In the genomic region with DNA sequence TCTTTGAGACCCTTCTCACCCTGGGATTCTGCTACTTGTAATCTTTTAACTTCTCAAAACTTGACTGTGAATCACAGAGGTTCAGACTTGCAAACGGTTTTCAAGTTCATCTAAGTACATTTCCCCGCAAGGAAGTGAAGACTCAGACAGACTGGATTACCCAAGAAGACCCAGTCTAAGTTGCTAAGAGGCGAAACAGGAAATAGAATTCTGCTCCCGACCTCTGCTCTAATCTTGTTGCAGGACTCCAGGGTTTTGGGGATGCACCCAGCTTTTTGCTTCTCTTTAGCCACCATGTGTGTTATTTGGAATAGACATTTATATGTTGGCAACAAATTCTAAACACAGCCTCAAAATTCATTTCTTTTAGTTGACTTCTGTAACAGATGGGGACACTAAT, we compare ENCODE assay signal across 37 mouse cellular contexts. TPM values are rescaled to one million over a fixed set of nuclear protein-coding genes. Genes with fewer than 3 reads are reported as not detected.
A peak's percentile ranks its signal among the peaks of the same experiment; 100 is the strongest.
DNase-seq lines count a peak whose midpoint lies in the region; ATAC-seq and TF ChIP-seq lines count a peak whose summit lies in the region.
"Had no signal": no experiment of that assay in that cellular context is flagged by ENCODE, and none has a peak within 500 bp of the region (broad histone marks: within the 10 kb centered on the region; RNA-seq: fewer than 3 reads in every experiment).

No protein-coding gene starts in this region.

- TF ChIP-seq EP300 in liver, postnatal 0 days (IDR thresholded peaks at IDR 0.05; ENCODE audit: low read depth), result no peak

- peaks cover 22% of the 10 kb centered on the region; the same call in 1 of the 2 replicates for H3K79me2 ChIP-seq in liver, adult 2 months (ENCODE audit: control insufficient read depth, insufficient read depth, low read length)

- H3K27ac ChIP-seq in liver, adult 2 months (replicated peaks; ENCODE audit: insufficient read depth, low read depth, low read length), result no peak overlapping the region; the same call in 1 of the 2 replicates
- H3K27ac ChIP-seq in liver, postnatal 0 days (ENCODE audit: low read depth), result 0 out of 2 replicates have a peak overlapping the region, but pooled peaks have one; percentile 26
- no peak overlapping the region for H3K27ac ChIP-seq in heart, embryonic 10.5 days
- H3K27ac ChIP-seq: forebrain, embryonic 10.5 days; forebrain, embryonic 13.5 days; heart, embryonic 15.5 days; hindbrain, embryonic 10.5 days; hindbrain, embryonic 13.5 days had no signal

- H3K27me3 ChIP-seq in liver, adult 2 months (ENCODE audit: control insufficient read depth, insufficient read depth, low read length), result no peaks in the 10 kb centered on the region
- no peaks in the 10 kb centered on the region for H3K27me3 ChIP-seq in liver, postnatal 0 days (ENCODE audit: insufficient read depth, low read length)
- H3K27me3 ChIP-seq in heart, embryonic 10.5 days (ENCODE audit: insufficient read depth, poor library complexity, severe bottlenecking), result no peaks in the 10 kb centered on the region; the same call in 1 of the 2 replicates
- H3K27me3 ChIP-seq: CH12.LX; forebrain, embryonic 13.5 days; heart, embryonic 15.5 days; Patski had no signal

- H3K9me3 ChIP-seq in liver, postnatal 0 days (ENCODE audit: low read length), result no peaks in the 10 kb centered on the region
- H3K9me3 ChIP-seq in heart, embryonic 10.5 days, result no peaks in the 10 kb centered on the region
- H3K9me3 ChIP-seq: forebrain, embryonic 10.5 days; forebrain, embryonic 13.5 days; heart, embryonic 12.5 days; heart, embryonic 15.5 days; hindbrain, embryonic 10.5 days; hindbrain, embryonic 13.5 days had no signal

- no peak overlapping the region; the same call in 1 of the 2 replicates for H3K9ac ChIP-seq in liver, adult 2 months (ENCODE audit: low read depth, low read length)
- no peak overlapping the region for H3K9ac ChIP-seq in liver, postnatal 0 days (replicated peaks)
- H3K9ac ChIP-seq: forebrain, embryonic 13.5 days; heart, embryonic 12.5 days; heart, embryonic 15.5 days; hindbrain, embryonic 13.5 days had no signal

- peak; percentile 85 for ATAC-seq in granulocyte monocyte progenitor cell, adult 5-6 weeks (replicated peaks; ENCODE audit: poor library complexity, severe bottlenecking)
- ATAC-seq in liver, postnatal 0 days, result no peak
- ATAC-seq: forebrain, embryonic 13.5 days; forebrain, embryonic 16.5 days; hindbrain, embryonic 16.5 days; Patski had no signal

- H3K4me3 ChIP-seq in liver, adult 2 months (ENCODE audit: insufficient read depth, low read depth, low read length), result no peak overlapping the region
- no peak overlapping the region for H3K4me3 ChIP-seq in liver, postnatal 0 days (ENCODE audit: low read depth, low read length)
- H3K4me3 ChIP-seq in heart, embryonic 10.5 days, result no peak overlapping the region
- H3K4me3 ChIP-seq: forebrain, embryonic 10.5 days; forebrain, embryonic 13.5 days; heart, embryonic 12.5 days; heart, embryonic 15.5 days; hindbrain, embryonic 10.5 days; hindbrain, embryonic 13.5 days had no signal

- peak; percentile 42 for DNase-seq in liver, adult 2 months (ENCODE audit: extremely low read depth, low read depth, low spot score)
- no peak for DNase-seq in liver
- DNase-seq in 416B (ENCODE audit: low read depth), result peak; percentile 35
- DNase-seq in liver, postnatal 0 days, result no peak
- no peak for DNase-seq in retina, postnatal 1 day
- DNase-seq in left cerebral cortex, postnatal 10 days (ENCODE audit: extremely low spot score in 1 of 2, low spot score in 2 of 2), result no peak
- no peak for DNase-seq in heart, embryonic 10.5 days (ENCODE audit: low spot score)
- DNase-seq: adrenal gland, adult 2 months; adrenal gland, postnatal 14 days; B cell, adult 2 months; cerebellum, adult 11-12 months; cerebellum, adult 8-10 months; cerebellum, postnatal 10 days; cerebellum, postnatal 36 days; embryo, embryonic 11 days; gastrocnemius, postnatal 10 days; gastrocnemius, postnatal 36 days; heart, adult 11 months; heart, postnatal 10 days; heart, postnatal 36 days had no signal

- H3K4me1 ChIP-seq in liver, adult 2 months (ENCODE audit: control insufficient read depth, insufficient read depth, low read length), result peaks cover 38% of the 10 kb centered on the region
- peaks cover 48% of the 10 kb centered on the region for H3K4me1 ChIP-seq in liver, postnatal 0 days (ENCODE audit: insufficient read depth)
- peaks cover 37% of the 10 kb centered on the region for H3K4me1 ChIP-seq in heart, embryonic 10.5 days
- H3K4me1 ChIP-seq: forebrain, embryonic 13.5 days had no signal

- peaks cover 6% of the 10 kb centered on the region; the same call in 1 of the 2 replicates for H3K36me3 ChIP-seq in liver, adult 2 months (ENCODE audit: control insufficient read depth, insufficient read depth, low read length)
- H3K36me3 ChIP-seq in liver, postnatal 0 days (replicated peaks; ENCODE audit: insufficient read depth, low read length), result peaks cover 11% of the 10 kb centered on the region; the same call in 1 of the 2 replicates
- no peaks in the 10 kb centered on the region for H3K36me3 ChIP-seq in heart, embryonic 10.5 days
- H3K36me3 ChIP-seq: forebrain, embryonic 10.5 days; heart, embryonic 12.5 days; heart, embryonic 15.5 days; hindbrain, embryonic 10.5 days; hindbrain, embryonic 13.5 days had no signal

- TF ChIP-seq POLR2A in liver, adult 2 months (IDR thresholded peaks at IDR 0.05; ENCODE audit: extremely low read depth, insufficient read depth, low read length), result no peak

- intact Hi-C loops in left cerebral cortex, postnatal 10 days (cut with DNase I), result no loop called here

- WGBS in liver, adult 2 months, result 64% methylated on average over 4 of the region's 4 CpGs
- WGBS in liver, postnatal 0 days (ENCODE audit: insufficient replicate concordance), result 47% methylated on average over 4 of the region's 4 CpGs
- 63% methylated on average over 4 of the region's 4 CpGs for WGBS in heart, embryonic 10.5 days

- H3K4me2 ChIP-seq in liver, postnatal 0 days (ENCODE audit: low read depth, low read length), result no peak overlapping the region
- H3K4me2 ChIP-seq: forebrain, embryonic 13.5 days; heart, embryonic 12.5 days; heart, embryonic 15.5 days; hindbrain, embryonic 13.5 days had no signal

- no peak for TF ChIP-seq CTCF in liver, adult 2 months (IDR thresholded peaks at IDR 0.05; ENCODE audit: low read depth, low read length)
- TF ChIP-seq CTCF in liver, postnatal 0 days (IDR thresholded peaks at IDR 0.05; ENCODE audit: low read depth), result no peak

RNA-seq across cellular contexts. Expression of a gene that starts 36.4 kb away (rescaled TPM):
- 14.8 and 15.3 TPM in 2 replicates for total RNA-seq in liver, adult 2 months (2014; rRNA removed)
- 14.8 and 15.1 TPM in 2 replicates for polyA plus RNA-seq in liver, adult 2 months (2012; rRNA removed)
- 1.7 and 4.4 TPM in 2 replicates for total RNA-seq in granulocyte monocyte progenitor cell, adult 5-6 weeks (2014; fragmentation: Nextera tagmentation)
- 2.3 and 2.5 TPM in 2 replicates for total RNA-seq in granulocyte monocyte progenitor cell, adult 5-6 weeks (2017)
- 15.4 and 17.1 TPM in 2 replicates for polyA plus RNA-seq in liver, postnatal 0 days (2015; fragmentation: Nextera tagmentation; extraction: Ambion mirVana)
- 10 to 100 TPM; 98.1 TPM for total RNA-seq in left cerebral cortex, postnatal 10 days (2021)
- 9.8 and 11.6 TPM in 2 replicates for polyA plus RNA-seq in heart, embryonic 10.5 days (2016; fragmentation: Nextera tagmentation; extraction: Ambion mirVana)

RNA-seq across cellular contexts. Expression of a gene that starts 36.5 kb away (rescaled TPM):
- total RNA-seq in liver, adult 2 months (2014; rRNA removed), result 282 and 334 TPM in 2 replicates
- 290 and 317 TPM in 2 replicates for polyA plus RNA-seq in liver, adult 2 months (2012; rRNA removed)
- total RNA-seq in granulocyte monocyte progenitor cell, adult 5-6 weeks (2014; fragmentation: Nextera tagmentation), result 3.1 and 10.8 TPM in 2 replicates
- total RNA-seq in granulocyte monocyte progenitor cell, adult 5-6 weeks (2017), result 6.7 and 29.6 TPM in 2 replicates
- 94.2 and 108 TPM in 2 replicates for polyA plus RNA-seq in liver, postnatal 0 days (2015; fragmentation: Nextera tagmentation; extraction: Ambion mirVana)
- 10 to 100 TPM; 37.8 to 39.5 TPM for total RNA-seq in left cerebral cortex, postnatal 10 days (2021)
- polyA plus RNA-seq in heart, embryonic 10.5 days (2016; fragmentation: Nextera tagmentation; extraction: Ambion mirVana), result 20.7 and 21.2 TPM in 2 replicates
- total RNA-seq: CH12.LX had no signal

RNA-seq across cellular contexts. Expression of a gene that starts 43.3 kb away (rescaled TPM):
- total RNA-seq in liver, adult 2 months (2014; rRNA removed), result not detected in 2 replicates
- 0.17 TPM in 1 of 2 replicates, not detected in the other for polyA plus RNA-seq in liver, adult 2 months (2012; rRNA removed)
- not detected in 2 replicates for total RNA-seq in granulocyte monocyte progenitor cell, adult 5-6 weeks (2014; fragmentation: Nextera tagmentation)
- total RNA-seq in granulocyte monocyte progenitor cell, adult 5-6 weeks (2017), result not detected in 2 replicates
- polyA plus RNA-seq in liver, postnatal 0 days (2015; fragmentation: Nextera tagmentation; extraction: Ambion mirVana), result 0.11 and 0.13 TPM in 2 replicates
- total RNA-seq in left cerebral cortex, postnatal 10 days (2021), result not detected
- polyA plus RNA-seq in heart, embryonic 10.5 days (2016; fragmentation: Nextera tagmentation; extraction: Ambion mirVana), result not detected in 2 replicates
- total RNA-seq: adrenal gland, adult 2 months; adrenal gland, postnatal 14 days; adrenal gland, postnatal 4 days; CH12.LX; G1E; gastrocnemius, adult 18-20 months; gastrocnemius, postnatal 10 days; gastrocnemius, postnatal 36 days; heart, adult 8-10 months; heart, postnatal 36 days had no signal
- polyA plus RNA-seq: adrenal gland, adult 2 months; brain, embryonic 14.5 days; embryonic facial prominence, embryonic 11.5 days; forebrain, embryonic 10.5 days; forebrain, embryonic 13.5 days; forebrain, embryonic 16.5 days; G1E; heart, embryonic 12.5 days; heart, embryonic 15.5 days; hindbrain, embryonic 10.5 days; hindbrain, embryonic 13.5 days; hindbrain, embryonic 16.5 days; Patski had no signal

Comparison
In these comparisons a context has a peak if more than half of its experiments do, and no peak if none do; other contexts are left out.
1. DNase-seq: peak in liver, adult 2 months (single experiment) and 416B (single experiment); none in liver (single experiment), liver, postnatal 0 days (single experiment), retina, postnatal 1 day (single experiment), left cerebral cortex, postnatal 10 days (0 of 2) and heart, embryonic 10.5 days (single experiment).